Mouse (Mus musculus) heart, postnatal 0 days (tissue): ENCODE data around the gene Mtmr10.

ENCODE experiments used
- CTCF ChIP-seq: IDR thresholded peaks from 2 replicates; pipeline ENCODE4 v1.5.1; 2016; ENCODE audit warnings: antibody characterized with exemption, control low read depth, low read depth
- EP300 ChIP-seq: IDR thresholded peaks from 2 replicates; pipeline ENCODE4 v1.6.1; 2016; ENCODE audit warnings: antibody characterized with exemption, low read depth

- no peak for TF ChIP-seq CTCF
- TF ChIP-seq EP300: no peak
Measured at GRCm38 (mm10) chr7:64249715-64250114, 37.7 kb upstream of the Mtmr10 start.
